ENCODE assay signal across 5 mouse cellular contexts in the genomic region with DNA sequence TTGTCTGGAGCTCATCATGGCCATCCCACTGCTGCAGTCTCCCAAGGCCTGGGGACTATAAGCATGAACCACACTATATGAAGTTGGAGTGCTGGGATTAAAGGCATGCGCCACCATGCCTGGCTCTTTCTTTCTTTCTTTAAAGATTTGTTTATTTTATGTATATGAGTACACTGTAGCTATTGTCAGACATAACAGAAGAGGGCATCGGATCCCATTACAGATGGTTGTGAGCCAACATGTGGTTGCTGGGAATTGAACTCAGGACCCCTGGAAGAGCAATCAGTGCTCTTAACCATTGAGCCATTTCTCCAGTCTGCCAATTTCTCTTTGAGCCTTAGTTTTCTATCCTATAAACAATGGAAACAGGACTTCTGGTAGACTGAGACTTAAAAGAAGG. TPM values are rescaled to one million over a fixed set of nuclear protein-coding genes. Genes with fewer than 3 reads are reported as not detected.
"Had no signal": no experiment of that assay in that cellular context is flagged by ENCODE, and none has a peak within 500 bp of the region (broad histone marks: within the 10 kb centered on the region; RNA-seq: fewer than 3 reads in every experiment).

No protein-coding gene starts in this region.

RNA-seq across cellular contexts. Expression of gene Gjd3, which starts 49.0 kb away (rescaled TPM):
- total RNA-seq: megakaryocyte, adult 5-6 weeks; neutrophil, adult 5-6 weeks had no signal
- polyA plus RNA-seq: liver, embryonic 13.5 days; liver, postnatal 0 days; midbrain, embryonic 10.5 days had no signal
